Mouse (Mus musculus) cerebellum, postnatal 14 days (tissue): ENCODE measurements at regions not wholly inside any gene's neighbourhood (a gene's known extent, or its start where the extent isn't known, plus 50 kb on each side); places are given as distances from the start of the nearest gene placed in this dataset.

Experiments
- DNase-seq, 2 experiments: peaks; one replicate each; pipeline ENCODE4 v3.0.0; 2021; ENCODE audit warnings: mixed read lengths in 2 of 2

DNA sequence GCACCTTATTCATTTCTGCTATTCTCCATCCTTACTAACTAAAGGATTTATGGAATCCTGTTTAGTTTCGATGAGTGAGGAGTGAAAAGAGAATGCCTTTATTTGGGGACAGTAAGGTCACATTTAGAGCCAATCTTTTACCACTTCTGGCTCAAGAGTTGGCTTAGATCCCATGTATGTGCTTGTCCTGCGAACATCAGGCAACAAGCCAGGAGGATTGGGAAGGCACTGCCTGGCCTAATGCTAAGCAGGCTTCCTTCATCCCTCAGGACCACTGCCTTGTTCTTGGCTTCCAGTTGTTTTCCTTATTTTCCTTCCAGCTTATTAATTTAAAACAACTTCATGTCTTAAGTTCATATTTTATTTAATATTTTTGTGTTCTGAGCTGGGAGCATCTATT lies 442.9 kb downstream of the Vgll3 start:
- DNase-seq, result peak; percentile 70 to 79

DNA sequence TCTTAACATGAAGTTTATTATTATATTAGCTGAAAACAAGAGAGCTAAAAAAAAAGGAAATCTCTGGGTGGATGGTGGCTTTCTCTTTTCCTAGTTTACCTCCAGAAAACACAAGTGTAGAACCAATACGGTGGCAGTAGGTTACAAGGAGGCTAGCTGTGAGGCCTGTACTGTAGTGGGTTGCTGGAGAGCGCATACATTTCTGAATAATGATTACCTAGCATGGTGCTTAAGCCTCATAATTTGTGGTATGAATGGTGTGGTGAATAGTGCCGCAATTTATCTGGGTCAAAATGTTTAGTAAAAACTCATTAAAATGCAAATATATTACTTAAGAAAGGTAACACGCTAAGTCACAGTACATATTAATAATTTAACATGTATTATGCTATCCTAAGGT lies 453.9 kb downstream of the Vgll3 start:
- DNase-seq, result no peak

DNA sequence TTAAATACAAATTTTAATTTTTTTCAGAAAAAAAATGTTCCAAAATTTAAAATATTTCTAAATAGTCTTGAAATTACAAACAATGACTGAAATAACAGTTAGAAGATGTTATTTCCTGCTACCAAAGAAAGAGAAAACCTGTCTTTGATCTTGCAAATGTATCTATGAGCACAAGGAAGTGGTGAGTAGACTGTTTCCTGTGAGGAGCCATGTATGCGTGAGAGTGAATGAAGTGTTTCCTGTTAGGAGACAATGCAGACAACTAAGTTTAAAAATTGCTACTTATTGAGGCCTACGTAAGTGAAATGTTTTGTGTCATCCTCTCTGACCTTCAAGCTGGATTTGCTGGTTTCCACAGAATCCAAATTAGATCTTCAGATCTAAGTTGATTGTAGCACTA lies 461.6 kb downstream of the Vgll3 start:
- DNase-seq, result no peak
